Mouse (Mus musculus) forebrain, embryonic 16.5 days (tissue): Measurements from ENCODE around the gene Mosmo. TPM values are rescaled to one million over a fixed set of nuclear protein-coding genes. Genes with fewer than 3 reads are reported as not detected.

Experiments used
- ATAC-seq: fragments of 200-750 bp; cut with Nextera tagmentation; 2 replicates; pipeline ENCODE4 v1.8.0; 2017; ENCODE audit warnings: mild to moderate bottlenecking, moderate library complexity
- H3K27ac ChIP-seq: fragments of 300-500 bp; sonication (generic); 2 replicates; pipeline ENCODE4 v1.5.1; 2014; ENCODE audit warnings: low read length, control low read depth
- H3K27me3 ChIP-seq: fragments of 300-500 bp; sonication (generic); replicated peaks from 2 replicates; pipeline ENCODE4 v1.6.1; 2014; ENCODE audit warnings: low read length; ENCODE audit not compliant: control insufficient read depth, insufficient read depth
- H3K36me3 ChIP-seq: fragments of 300-500 bp; sonication (generic); 2 replicates; pipeline ENCODE4 v1.6.1; 2014; ENCODE audit not compliant: control insufficient read depth, insufficient read depth
- H3K4me1 ChIP-seq: fragments of 300-500 bp; sonication (generic); replicated peaks from 2 replicates; pipeline ENCODE4 v1.6.1; 2014; ENCODE audit warnings: low read length; ENCODE audit not compliant: control insufficient read depth, insufficient read depth
- H3K4me2 ChIP-seq: fragments of 300-500 bp; sonication (generic); 2 replicates; pipeline ENCODE4 v1.6.1; 2014; ENCODE audit warnings: mild to moderate bottlenecking, low read length, control low read depth
- H3K4me3 ChIP-seq: fragments of 300-500 bp; sonication (generic); replicated peaks from 2 replicates; pipeline ENCODE4 v1.5.1; 2014; ENCODE audit warnings: mild to moderate bottlenecking, low read length, control low read depth
- H3K9ac ChIP-seq: fragments of 300-500 bp; sonication (generic); replicated peaks from 2 replicates; pipeline ENCODE4 v1.6.1; 2014; ENCODE audit warnings: low read depth, low read length, control low read depth
- H3K9me3 ChIP-seq: fragments of 300-500 bp; sonication (generic); 2 replicates; pipeline ENCODE4 v1.6.1; 2016; ENCODE audit warnings: low read length; ENCODE audit not compliant: control insufficient read depth
- WGBS: fragments of 180-500 bp; shearing (Covaris S2); extraction: QIAGEN DNeasy Blood & Tissue Kit; methylation state at CpG from one replicate; pipeline ENCODE4 v1.1.7; 2014; 5-methylcytosine and 5-hydroxymethylcytosine counted together
- polyA plus RNA-seq: library from polyadenylated mRNA; unstranded; fragments of >200 nt; fragmentation: Nextera tagmentation; extraction: Ambion mirVana; gene quantifications from 2 replicates; pipeline ENCODE4 v1.2.1, GENCODE M21; 2015

Mosmo gene
- polyA plus RNA-seq = 13.2 and 13.5 TPM in 2 replicates

DNA sequence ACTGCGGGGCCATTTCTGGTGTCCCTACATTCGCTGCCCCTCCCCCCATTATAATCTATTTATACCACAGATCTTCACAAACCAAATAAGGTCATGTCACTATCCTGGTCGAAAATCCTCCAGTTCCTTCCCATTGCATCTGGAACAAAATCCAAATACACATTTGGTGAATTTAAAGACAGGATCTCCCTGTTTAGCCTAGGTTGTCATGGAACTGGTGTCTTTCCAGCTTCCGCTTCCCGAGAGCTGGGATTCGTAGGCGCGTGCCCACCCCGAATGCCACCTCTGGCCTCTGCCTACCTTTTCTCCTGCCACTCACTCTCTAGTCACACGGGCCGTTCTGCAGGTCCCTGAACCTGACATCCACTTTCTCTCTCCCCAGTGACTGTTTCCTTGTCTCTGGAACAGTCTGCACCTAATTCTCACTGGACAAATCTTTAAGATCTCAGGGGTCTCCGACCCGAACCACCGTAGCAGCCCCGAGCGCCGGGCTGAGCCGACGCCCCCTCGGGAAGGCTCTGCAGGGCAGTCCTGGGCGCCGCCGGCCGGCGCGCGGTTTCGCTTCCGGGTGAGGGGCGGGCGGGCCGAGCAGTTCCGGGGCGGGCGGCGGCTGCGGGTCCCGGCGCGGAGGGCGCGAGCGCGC is at the start of gene Mosmo:
Gene Mosmo (plus strand): TSS at position 618 of the 643 bp plus-strand sequence.
- WGBS = 1% methylated on average over 34 of the region's 44 CpGs
- Histone ChIP-seq H3K9ac (peak within 1 kb of the TSS; percentile 82), H3K9me3 (no peaks in the 10 kb centered on the region), H3K27ac (peak within 1 kb of the TSS; percentile 62), H3K36me3 (no peaks in the 10 kb centered on the region), H3K4me3 (peak within 1 kb of the TSS; percentile 79), H3K4me1 (peaks cover 26% of the 10 kb centered on the region), H3K27me3 (no peaks in the 10 kb centered on the region), H3K4me2 (peak within 1 kb of the TSS; percentile 78)
- ATAC-seq = peak; percentile 97

DNA sequence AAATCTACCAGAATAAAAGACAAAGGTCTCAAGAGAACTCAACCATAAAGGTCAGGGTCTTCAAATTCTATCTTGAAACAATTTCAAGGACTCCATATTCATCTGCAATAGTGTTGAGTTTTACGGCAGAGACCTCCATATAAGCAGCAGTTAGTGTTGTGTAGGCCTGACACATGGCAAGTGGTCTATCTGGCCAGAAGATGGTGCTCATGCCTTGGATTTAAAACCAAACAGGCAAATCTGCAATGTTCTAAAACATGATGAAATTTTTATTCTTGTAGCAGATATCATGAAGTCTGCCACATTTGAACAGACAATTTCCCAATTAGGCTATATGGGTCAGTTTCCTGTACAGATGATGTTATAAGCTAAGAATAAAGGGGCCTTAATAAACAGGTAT is 44.9 kb upstream of the Mosmo start:
- H3K9ac ChIP-seq = no peak overlapping the region
- peaks cover 14% of the 10 kb centered on the region for H3K4me1 ChIP-seq
- no peaks in the 10 kb centered on the region for H3K9me3 ChIP-seq
- no peak for ATAC-seq
- no peak overlapping the region for H3K27ac ChIP-seq
- no peaks in the 10 kb centered on the region for H3K36me3 ChIP-seq
- no peaks in the 10 kb centered on the region for H3K27me3 ChIP-seq
- no peak overlapping the region for H3K4me3 ChIP-seq
- WGBS = 57% methylated on average over 1 of the region's 1 CpGs
- no peak overlapping the region for H3K4me2 ChIP-seq

- WGBS = 7% methylated on average over 9 of the region's 9 CpGs
- Histone ChIP-seq H3K4me2 (peak overlapping the region; percentile 91), H3K4me1 (peaks cover 14% of the 10 kb centered on the region), H3K27ac (no peak overlapping the region; the same call in 1 of the 2 replicates), H3K36me3 (peaks cover 8% of the 10 kb centered on the region), H3K9me3 (no peaks in the 10 kb centered on the region), H3K9ac (peak overlapping the region; percentile 96), H3K27me3 (no peaks in the 10 kb centered on the region), H3K4me3 (peak overlapping the region; percentile 72)
- ATAC-seq = no peak
Measured at GRCm38 (mm10) chr7:120634301-120634700, 43.1 kb upstream of the Mosmo start.

- H3K9me3 ChIP-seq = no peaks in the 10 kb centered on the region
- peaks cover 11% of the 10 kb centered on the region for H3K36me3 ChIP-seq
- peak within 1 kb of the TSS; percentile 79 for H3K27ac ChIP-seq
- H3K4me3 ChIP-seq = peak within 1 kb of the TSS; percentile 72
- peak within 1 kb of the TSS; percentile 96 for H3K9ac ChIP-seq
- WGBS = under 1% methylated on average over 45 of the region's 45 CpGs
- H3K4me1 ChIP-seq = peaks cover 14% of the 10 kb centered on the region
- no peaks in the 10 kb centered on the region for H3K27me3 ChIP-seq
- peak; percentile 100 for ATAC-seq
- peak within 1 kb of the TSS; percentile 91 for H3K4me2 ChIP-seq
Measured at GRCm38 (mm10) chr7:120634711-120635361, 42.6 kb upstream of the Mosmo start, which contains the start of gene Uqcrc2. TSS of gene Uqcrc2 (plus strand) at chr7:120635176.

GRCm38 (mm10) chr7:120635362-120635781 is 42.0 kb upstream of the Mosmo start:
- peak; percentile 73 for ATAC-seq
- Histone ChIP-seq H3K9ac (peak overlapping the region; percentile 96), H3K4me2 (peak overlapping the region; percentile 91), H3K27ac (peak overlapping the region; percentile 79), H3K36me3 (peaks cover 16% of the 10 kb centered on the region), H3K27me3 (no peaks in the 10 kb centered on the region), H3K9me3 (no peaks in the 10 kb centered on the region), H3K4me1 (peaks cover 14% of the 10 kb centered on the region), H3K4me3 (peak overlapping the region; percentile 72)
- WGBS = under 1% methylated on average over 32 of the region's 32 CpGs

DNA sequence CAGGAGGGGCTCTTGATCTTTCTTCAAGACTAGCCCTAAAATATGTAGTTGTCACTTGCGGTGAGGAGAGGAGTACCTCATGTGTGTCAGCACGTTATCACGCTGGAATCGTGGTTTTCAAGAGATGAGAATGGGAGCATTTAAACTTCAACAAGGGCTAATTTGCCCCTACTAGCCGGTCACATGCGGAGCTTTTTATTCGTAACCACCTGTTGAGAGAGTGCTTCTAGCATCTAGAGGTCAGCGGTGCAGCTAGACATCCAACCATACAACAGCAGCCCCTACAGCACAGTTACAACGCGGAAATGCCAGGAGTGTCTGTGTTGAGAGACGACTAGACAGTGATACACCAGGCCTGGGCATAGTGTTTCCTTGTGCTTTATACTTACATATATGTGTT is 41.6 kb upstream of the Mosmo start:
- Histone ChIP-seq H3K4me2 (peak overlapping the region; percentile 91), H3K27ac (peak overlapping the region; percentile 79; the same call in 1 of the 2 replicates), H3K9me3 (no peaks in the 10 kb centered on the region), H3K4me3 (peak overlapping the region; percentile 72), H3K9ac (peak overlapping the region; percentile 96), H3K27me3 (no peaks in the 10 kb centered on the region), H3K4me1 (peaks cover 14% of the 10 kb centered on the region), H3K36me3 (peaks cover 17% of the 10 kb centered on the region)
- 1% methylated on average over 11 of the region's 11 CpGs for WGBS
- ATAC-seq = no peak

DNA sequence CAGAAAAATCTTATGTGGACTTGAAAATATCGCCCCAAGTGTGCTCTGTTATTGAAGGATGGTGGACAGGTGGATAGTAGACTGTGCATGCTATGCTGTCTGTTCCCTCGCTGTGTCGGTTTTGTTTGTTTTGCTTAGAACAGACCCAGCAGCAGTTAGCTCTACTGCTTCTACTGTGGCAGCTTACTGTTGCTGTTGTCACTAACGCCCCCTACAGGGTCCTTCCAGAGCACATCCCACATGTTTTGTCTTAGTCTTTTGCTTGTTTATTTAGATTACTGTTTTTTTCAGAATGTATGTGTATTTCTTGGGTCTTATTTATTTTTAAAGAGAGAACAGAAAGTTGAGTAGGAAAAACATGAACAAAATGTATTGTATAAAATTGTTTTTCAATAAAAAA is 34.2 kb upstream of the Mosmo start:
- no peak for ATAC-seq
- Histone ChIP-seq H3K4me1 (0 out of 2 replicates have a peak, but pooled peaks cover 2% of the 10 kb centered on the region), H3K27me3 (no peaks in the 10 kb centered on the region), H3K27ac (no peak overlapping the region), H3K9ac (no peak overlapping the region), H3K9me3 (no peaks in the 10 kb centered on the region), H3K4me3 (no peak overlapping the region), H3K36me3 (peaks cover 43% of the 10 kb centered on the region), H3K4me2 (no peak overlapping the region)
- WGBS = 65% methylated on average over 4 of the region's 4 CpGs

- 70% methylated on average over 2 of the region's 2 CpGs for WGBS
Measured at GRCm38 (mm10) chr7:120647849-120648248, 29.6 kb upstream of the Mosmo start.

GRCm38 (mm10) chr7:120662079-120662478 is 15.3 kb upstream of the Mosmo start:
- no peaks in the 10 kb centered on the region for H3K9me3 ChIP-seq
- H3K4me1 ChIP-seq = no peaks in the 10 kb centered on the region
- H3K27ac ChIP-seq = no peak overlapping the region
- H3K36me3 ChIP-seq = peaks cover 24% of the 10 kb centered on the region
- H3K27me3 ChIP-seq = no peaks in the 10 kb centered on the region
- 96% methylated on average over 4 of the region's 4 CpGs for WGBS
- no peak overlapping the region for H3K9ac ChIP-seq
- no peak for ATAC-seq
- no peak overlapping the region for H3K4me2 ChIP-seq
- H3K4me3 ChIP-seq = no peak overlapping the region

More at GRCm38 (mm10) chr7:120647849-120648248, 29.6 kb upstream of the Mosmo start:
- H3K9me3 ChIP-seq = no peaks in the 10 kb centered on the region
- ATAC-seq = peak; percentile 77
- H3K27ac ChIP-seq = peak overlapping the region; percentile 41; the same call in 1 of the 2 replicates
- no peak overlapping the region for H3K9ac ChIP-seq
- peaks cover 53% of the 10 kb centered on the region for H3K36me3 ChIP-seq
- H3K4me1 ChIP-seq = 0 out of 2 replicates have a peak, but pooled peaks cover 2% of the 10 kb centered on the region
- H3K27me3 ChIP-seq = no peaks in the 10 kb centered on the region
- no peak overlapping the region for H3K4me3 ChIP-seq
- H3K4me2 ChIP-seq = no peak overlapping the region
